Mouse (Mus musculus): ENCODE measurements around the gene Psmd8. TPM values are rescaled to one million over a fixed set of nuclear protein-coding genes. Genes with fewer than 3 reads are reported as not detected.
A peak's percentile ranks its signal among the peaks of the same experiment; 100 is the strongest.

The Psmd8 gene
- polyA plus RNA-seq, 2 experiments from 2014 or later, result 163 to 175 TPM

DNA sequence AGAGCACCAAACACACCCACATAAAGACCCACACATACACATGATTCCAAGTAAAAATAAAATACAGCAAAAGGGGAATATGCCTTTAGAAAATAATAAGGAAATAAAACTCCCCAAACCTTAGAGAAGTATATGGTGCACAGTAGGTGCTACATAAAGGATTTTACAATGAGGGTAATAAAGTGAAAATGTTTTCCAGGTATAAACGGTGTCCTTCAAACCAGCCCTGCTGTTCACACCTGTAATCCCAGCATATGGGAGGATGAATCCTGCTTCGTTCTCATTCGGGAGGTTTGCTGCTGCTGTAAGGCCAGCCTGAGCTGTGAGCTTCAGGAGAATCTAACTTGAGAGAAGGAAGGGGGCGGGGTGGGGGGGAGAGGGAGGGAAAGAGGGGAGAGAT, 46.3 kb downstream of the Psmd8 start:
- ATAC-seq, result peak; percentile 23

DNA sequence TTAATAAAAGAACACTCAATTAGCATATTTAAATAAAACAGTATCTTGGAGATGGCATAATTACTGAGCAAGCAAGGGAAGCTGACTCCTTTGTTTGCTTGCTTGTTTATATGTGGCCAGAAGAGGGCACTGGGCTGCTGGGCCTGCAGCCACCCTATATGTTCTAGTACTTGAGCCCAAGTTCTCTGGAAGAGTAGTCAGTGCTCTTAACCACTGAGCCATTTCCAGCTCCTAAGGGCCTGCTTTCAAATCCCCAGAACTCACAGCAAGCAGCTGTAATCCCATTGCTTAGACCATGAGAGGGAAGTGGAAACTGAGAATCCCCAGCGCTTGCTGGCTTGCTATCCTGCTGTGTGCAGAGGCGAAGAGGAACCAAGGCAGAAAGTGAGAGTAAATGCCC, 51.8 kb downstream of the Psmd8 start:
- peak; percentile 34 for ATAC-seq

DNA sequence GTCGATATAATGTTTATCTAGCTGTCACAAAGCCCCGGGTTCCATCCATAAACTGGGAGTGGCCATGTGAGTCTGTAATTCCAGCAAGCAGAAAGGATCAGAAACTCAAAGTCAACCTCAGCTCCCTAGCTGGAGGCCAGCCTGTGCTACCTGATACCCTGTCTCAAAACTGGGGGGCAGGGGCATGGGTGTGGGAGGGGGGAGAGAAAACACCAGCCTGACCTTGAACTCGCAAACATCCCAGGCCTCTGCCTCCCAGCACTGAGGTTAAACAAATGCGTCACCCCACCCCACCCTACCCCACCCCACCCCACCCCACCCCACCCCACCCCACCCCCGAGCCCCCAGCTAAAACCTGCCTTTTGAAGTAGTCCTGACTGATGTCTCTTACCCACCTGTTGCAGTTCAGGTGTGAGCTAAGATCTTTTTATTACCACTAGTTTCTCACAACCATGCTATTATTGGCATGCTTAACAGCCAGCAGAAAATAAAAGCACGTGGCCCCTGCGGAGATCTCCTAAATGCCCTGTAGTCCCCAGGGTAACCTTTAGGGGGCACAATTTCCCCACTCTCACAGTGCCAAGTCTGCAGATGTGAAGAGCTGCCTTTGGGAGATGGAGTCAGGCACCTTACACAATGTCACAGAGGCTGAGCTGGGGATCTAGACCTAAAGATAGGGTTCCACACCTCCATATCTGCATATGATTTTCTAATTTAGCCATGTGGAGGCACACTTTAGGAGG, 54.2 kb downstream of the Psmd8 start:
- peak; percentile 84 for ATAC-seq

DNA sequence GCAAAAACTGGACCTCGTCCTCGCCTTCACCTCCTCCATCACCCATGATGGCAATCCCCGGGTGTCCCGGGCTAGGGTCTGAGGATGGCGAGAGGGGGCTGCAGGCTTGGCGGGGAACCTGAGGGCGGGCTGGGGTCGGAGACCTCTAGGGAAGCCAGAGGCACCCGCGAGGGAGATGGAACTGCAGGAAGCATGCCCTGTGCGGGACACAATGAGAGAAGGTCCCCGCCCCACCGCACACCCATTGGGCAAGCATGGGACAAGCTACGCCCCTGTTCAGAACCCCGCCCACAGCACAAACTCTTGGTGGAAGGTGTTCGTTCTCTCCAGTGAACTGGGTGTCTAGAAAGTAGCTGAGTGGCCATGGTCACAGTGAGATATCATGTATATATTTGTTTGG, 55.5 kb downstream of the Psmd8 start, which contains the start of gene Ryr1:
Gene Ryr1 (minus strand): TSS at position 210 of the 400 bp plus-strand sequence.
- ATAC-seq, result peak; percentile 39

Other genes starting within 250 kb of the Psmd8 start
- 100 to 1,000 TPM in 1 of 2 experiments, 10 to 100 TPM in 1; 82.6 to 106 TPM for gene Actn4, start 218.4 kb downstream of the Psmd8 start, polyA plus RNA-seq (2017; shearing (Covaris generic))
- gene Eif3k, start 198.8 kb downstream of the Psmd8 start, polyA plus RNA-seq (2017; shearing (Covaris generic)), result 100 to 1,000 TPM; 656 to 763 TPM
- 100 to 1,000 TPM in 1 of 2 experiments, 10 to 100 TPM in 1; 93.7 to 171 TPM for gene Map4k1, start 198.7 kb downstream of the Psmd8 start, polyA plus RNA-seq (2017; shearing (Covaris generic))
- under 1 TPM in 1 of 2 experiments, not detected in 1; 0.05 TPM for gene Ryr1, start 55.5 kb downstream of the Psmd8 start, polyA plus RNA-seq (2017; shearing (Covaris generic))
- gene Rasgrp4, start 45.9 kb downstream of the Psmd8 start, polyA plus RNA-seq (2017; shearing (Covaris generic)), result 1 to 10 TPM; 1.1 to 3.2 TPM
- gene Fam98c, start 24.5 kb downstream of the Psmd8 start, polyA plus RNA-seq (2017; shearing (Covaris generic)), result 1 to 10 TPM; 8.3 to 9.4 TPM
- gene Ggn, start 10.5 kb downstream of the Psmd8 start, polyA plus RNA-seq (2017; shearing (Covaris generic)), result not detected
- under 1 TPM in 1 of 2 experiments, not detected in 1; 0.42 TPM for gene Spred3, start 10.3 kb downstream of the Psmd8 start, polyA plus RNA-seq (2017; shearing (Covaris generic))
- gene Catsperg1, start 33.3 kb upstream of the Psmd8 start, polyA plus RNA-seq (2017; shearing (Covaris generic)), result under 1 TPM; 0.44 to 0.56 TPM
- 1 to 10 TPM; 2.5 to 5.3 TPM for gene Kcnk6, start 51.8 kb upstream of the Psmd8 start, polyA plus RNA-seq (2017; shearing (Covaris generic))
- 10 to 100 TPM; 58.4 to 71.7 TPM for gene Yif1b, start 57.6 kb upstream of the Psmd8 start, polyA plus RNA-seq (2017; shearing (Covaris generic))
- 1 to 10 TPM; 1.0 to 1.6 TPM for gene 2200002D01Rik, start 67.8 kb upstream of the Psmd8 start, polyA plus RNA-seq (2017; shearing (Covaris generic))
- gene Spint2, start 101.2 kb upstream of the Psmd8 start, polyA plus RNA-seq (2017; shearing (Covaris generic)), result 10 to 100 TPM; 71.7 to 73.2 TPM
- not detected for gene Ppp1r14a, start 108.6 kb upstream of the Psmd8 start, polyA plus RNA-seq (2017; shearing (Covaris generic))
- gene Dpf1, start 123.2 kb upstream of the Psmd8 start, polyA plus RNA-seq (2017; shearing (Covaris generic)), result not detected